Mouse (Mus musculus): Measurements from ENCODE around the gene 9430097D07Rik. TPM values are rescaled to one million over a fixed set of nuclear protein-coding genes. Genes with fewer than 3 reads are reported as not detected.

Gene 9430097D07Rik
- 0.60 and 0.86 TPM in 2 replicates for polyA plus RNA-seq (2015; fragmentation: Nextera tagmentation; extraction: Ambion mirVana)

DNA sequence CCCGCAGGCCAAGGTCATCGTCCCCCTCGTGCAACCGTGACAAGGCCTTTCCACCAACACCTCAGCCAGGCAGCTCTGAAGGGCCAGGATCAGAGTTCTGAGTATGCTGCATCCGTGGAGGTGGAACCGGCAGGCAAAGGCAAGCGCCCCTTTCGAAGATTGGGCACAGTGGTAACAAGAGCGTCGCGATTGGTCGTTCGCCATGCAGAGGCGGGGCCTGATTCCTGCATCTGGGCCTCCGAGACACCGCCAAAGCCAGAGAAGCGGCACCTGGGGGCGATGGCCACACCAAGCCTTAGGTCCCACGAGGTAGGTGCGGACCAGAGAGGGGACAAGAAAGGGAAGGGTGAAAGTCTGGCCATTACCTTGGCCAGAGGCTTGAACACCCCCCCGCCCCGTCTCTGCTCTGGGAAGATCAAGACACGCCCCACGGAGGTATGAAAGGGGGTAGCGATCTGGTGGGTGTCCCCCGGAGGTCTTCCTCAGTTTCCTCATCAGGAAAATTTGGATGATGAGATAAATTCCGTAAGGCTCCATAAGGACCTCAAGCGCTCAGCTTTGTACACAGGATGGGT, at the start of gene 9430097D07Rik:
9430097D07Rik (minus strand) TSS at position 99 of the 575 bp plus-strand sequence.
- H3K9ac ChIP-seq: peak within 1 kb of the TSS; percentile 60
- WGBS: 5% methylated on average over 28 of the region's 28 CpGs
- peak within 1 kb of the TSS; percentile 56 for H3K27ac ChIP-seq

DNA sequence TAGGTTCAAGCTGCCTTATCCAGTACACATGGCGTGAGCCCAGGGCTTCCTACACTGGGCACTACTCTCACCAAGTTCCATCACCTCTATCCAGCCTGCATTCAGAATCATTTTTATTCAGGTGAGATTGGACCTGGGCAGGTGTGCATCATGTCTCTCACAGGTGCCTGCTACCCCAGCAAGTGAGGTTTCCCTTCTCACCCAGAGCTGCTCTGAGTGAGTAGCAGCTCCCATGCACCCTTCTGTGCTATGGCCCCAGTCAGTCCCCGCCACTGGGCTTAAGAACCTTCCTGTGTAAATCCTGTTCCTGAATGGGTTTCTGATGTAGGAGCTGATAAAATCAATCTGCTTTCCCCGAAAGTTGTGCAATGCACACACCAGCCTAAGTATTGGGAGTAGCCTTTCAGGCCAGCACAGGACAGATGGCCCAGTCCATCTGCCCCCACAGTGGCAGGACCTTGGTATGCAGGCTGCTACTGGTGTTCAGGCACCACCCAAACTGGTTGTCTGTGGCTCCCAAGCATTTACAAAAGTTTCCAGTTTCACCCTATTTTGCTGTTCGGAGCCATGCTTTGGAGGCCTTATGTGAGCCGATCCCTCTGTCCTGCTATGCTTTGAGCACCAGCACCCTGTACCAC, 48.7 kb upstream of the 9430097D07Rik start:
- H3K36me3 ChIP-seq (replicated peaks): no peaks in the 10 kb centered on the region
- no peak overlapping the region for H3K4me2 ChIP-seq
- H3K9ac ChIP-seq: no peak overlapping the region
- no peak for ATAC-seq (replicated peaks)
- H3K9me3 ChIP-seq: no peaks in the 10 kb centered on the region
- H3K4me1 ChIP-seq: peaks cover 58% of the 10 kb centered on the region
- H3K4me3 ChIP-seq: no peak overlapping the region
- 77% methylated on average over 5 of the region's 5 CpGs for WGBS
- no peak overlapping the region for H3K27ac ChIP-seq
- no peaks in the 10 kb centered on the region for H3K27me3 ChIP-seq (replicated peaks)

More for the DNA sequence above, at the start of gene 9430097D07Rik:
- Histone ChIP-seq H3K36me3 (replicated peaks) (no peaks in the 10 kb centered on the region), H3K4me2 (peak within 1 kb of the TSS; percentile 100), H3K9me3 (no peaks in the 10 kb centered on the region), H3K27me3 (replicated peaks) (peaks cover 14% of the 10 kb centered on the region), H3K4me3 (peak within 1 kb of the TSS; percentile 63), H3K4me1 (peaks cover 32% of the 10 kb centered on the region)
- peak; percentile 81 for ATAC-seq (replicated peaks)

DNA sequence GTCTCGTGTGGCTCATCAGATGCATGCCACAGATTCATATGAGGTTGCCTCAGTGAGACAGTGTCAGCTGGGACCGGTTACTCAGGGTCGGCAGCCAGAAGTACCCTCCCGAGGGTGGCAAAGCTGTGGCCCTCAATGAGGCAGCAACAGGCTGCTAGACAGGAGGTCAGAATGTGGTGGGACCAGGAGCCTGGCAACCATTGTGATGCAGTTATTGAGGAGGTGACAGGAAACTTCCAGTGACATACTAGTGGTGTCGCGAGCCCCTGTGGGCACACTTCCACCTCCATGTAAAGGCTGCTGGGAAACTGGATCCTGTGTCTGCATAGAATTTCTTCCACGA, 46.0 kb upstream of the 9430097D07Rik start, which contains the start of gene Ak1:
Ak1 (plus strand) TSS at position 242 of the 343 bp plus-strand sequence.
- Histone ChIP-seq H3K4me1 (peaks cover 36% of the 10 kb centered on the region), H3K36me3 (replicated peaks) (no peaks in the 10 kb centered on the region), H3K4me2 (no peak within 1 kb of the TSS), H3K9ac (no peak within 1 kb of the TSS), H3K27me3 (replicated peaks) (no peaks in the 10 kb centered on the region), H3K4me3 (no peak within 1 kb of the TSS), H3K27ac (peak within 1 kb of the TSS; percentile 21; the same call in 1 of the 2 replicates), H3K9me3 (no peaks in the 10 kb centered on the region)
- ATAC-seq (replicated peaks): no peak
- 39% methylated on average over 7 of the region's 7 CpGs for WGBS

DNA sequence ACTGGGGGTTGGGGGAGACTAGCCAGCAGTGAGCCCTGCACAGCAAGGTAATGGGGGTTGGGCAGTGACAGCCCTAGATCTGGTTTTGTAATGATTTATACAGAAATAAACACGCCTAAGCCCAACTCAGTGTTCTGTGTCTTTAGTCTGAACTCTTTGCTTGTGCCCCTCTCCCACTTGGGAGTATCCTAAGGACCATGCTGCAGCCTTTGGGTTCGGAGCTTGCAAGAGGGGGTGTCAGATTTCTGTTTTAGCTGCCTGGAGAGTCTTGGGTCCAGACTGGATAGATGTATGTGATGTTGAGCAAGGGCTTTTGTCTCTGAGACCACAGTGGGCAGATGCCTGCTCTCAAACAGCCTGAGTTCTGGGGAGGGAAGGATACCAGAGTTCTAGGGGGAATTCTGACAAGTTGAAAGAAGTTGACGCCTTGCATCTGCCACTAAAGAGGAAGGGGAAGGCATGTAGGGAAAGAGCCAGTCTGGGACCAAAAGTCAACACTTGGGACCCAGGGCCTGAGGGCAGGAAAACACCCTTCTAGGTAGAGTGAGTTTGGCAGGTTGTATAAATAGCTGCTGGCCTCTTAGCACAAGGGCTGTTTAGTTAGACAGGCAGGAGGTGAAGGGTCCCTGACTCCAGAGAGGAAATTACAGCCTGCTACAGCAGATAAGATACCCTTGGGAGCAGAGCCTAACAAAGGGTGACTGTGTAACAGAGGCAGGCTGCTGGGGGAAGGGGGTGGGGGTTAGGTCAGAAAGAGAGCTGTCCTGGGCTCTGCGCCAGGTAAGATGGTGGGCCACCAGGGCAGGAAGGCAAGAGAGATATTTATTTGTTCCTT, 45.4 kb upstream of the 9430097D07Rik start:
- 44% methylated on average over 4 of the region's 4 CpGs for WGBS
- ATAC-seq (replicated peaks): no peak
- Histone ChIP-seq H3K9ac (no peak overlapping the region), H3K4me3 (no peak overlapping the region), H3K36me3 (replicated peaks) (no peaks in the 10 kb centered on the region), H3K4me1 (peaks cover 30% of the 10 kb centered on the region), H3K27me3 (replicated peaks) (no peaks in the 10 kb centered on the region), H3K27ac (peak overlapping the region; percentile 21; the same call in 1 of the 2 replicates), H3K4me2 (no peak overlapping the region), H3K9me3 (no peaks in the 10 kb centered on the region)

DNA sequence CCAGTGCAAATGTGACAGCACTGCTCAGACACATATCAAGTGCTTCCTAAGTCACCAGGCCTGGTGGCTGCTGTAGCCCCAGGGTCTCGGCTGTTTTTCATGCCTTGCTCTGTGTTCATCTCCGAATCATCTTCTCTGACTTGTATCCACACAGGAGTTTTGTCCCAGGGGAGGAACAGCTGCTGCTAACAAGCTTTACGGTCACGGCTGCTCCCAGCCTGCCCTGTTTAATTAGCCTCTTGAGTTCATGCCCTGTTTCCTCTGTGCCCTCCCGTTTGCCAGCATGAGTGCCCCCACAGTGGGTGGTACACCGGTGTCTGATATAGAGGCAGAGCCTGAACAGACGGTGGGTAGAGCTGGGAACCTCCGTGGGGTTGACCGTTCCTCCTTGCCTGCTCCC, 42.6 kb upstream of the 9430097D07Rik start:
- ATAC-seq (replicated peaks): no peak

DNA sequence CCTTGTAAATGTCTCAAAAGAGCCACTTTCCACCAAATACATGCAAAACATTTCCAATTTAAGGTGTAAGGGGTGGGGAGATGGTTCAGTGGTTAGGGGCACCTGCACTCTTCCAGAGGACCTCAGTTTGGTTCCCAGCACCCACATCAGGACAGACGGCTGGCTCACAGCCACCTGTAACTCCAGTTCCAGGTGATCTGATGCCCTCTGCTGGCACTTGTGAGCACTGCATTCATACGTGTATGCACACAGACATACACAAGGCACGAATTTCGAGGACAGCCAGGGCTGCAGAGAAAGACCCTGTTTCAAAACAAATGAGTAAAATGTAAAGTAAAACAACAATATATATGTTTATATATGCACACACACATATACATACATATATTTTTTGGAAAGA, 42.1 kb upstream of the 9430097D07Rik start:
- Histone ChIP-seq H3K9ac (no peak overlapping the region), H3K27ac (no peak overlapping the region), H3K4me3 (no peak overlapping the region), H3K36me3 (replicated peaks) (0 out of 2 replicates have a peak, but pooled peaks cover 4% of the 10 kb centered on the region), H3K4me1 (peaks cover 16% of the 10 kb centered on the region), H3K27me3 (replicated peaks) (no peaks in the 10 kb centered on the region), H3K4me2 (no peak overlapping the region), H3K9me3 (no peaks in the 10 kb centered on the region)
- WGBS: 95% methylated on average over 4 of the region's 4 CpGs
- ATAC-seq (replicated peaks): no peak

More for the DNA sequence above, 42.6 kb upstream of the 9430097D07Rik start:
- no peak overlapping the region for H3K27ac ChIP-seq
- no peaks in the 10 kb centered on the region for H3K27me3 ChIP-seq (replicated peaks)
- H3K4me1 ChIP-seq: peaks cover 16% of the 10 kb centered on the region
- WGBS: 44% methylated on average over 9 of the region's 9 CpGs
- no peak overlapping the region for H3K9ac ChIP-seq
- H3K4me3 ChIP-seq: no peak overlapping the region
- no peak overlapping the region for H3K4me2 ChIP-seq
- 0 out of 2 replicates have a peak, but pooled peaks cover 4% of the 10 kb centered on the region for H3K36me3 ChIP-seq (replicated peaks)
- H3K9me3 ChIP-seq: no peaks in the 10 kb centered on the region

DNA sequence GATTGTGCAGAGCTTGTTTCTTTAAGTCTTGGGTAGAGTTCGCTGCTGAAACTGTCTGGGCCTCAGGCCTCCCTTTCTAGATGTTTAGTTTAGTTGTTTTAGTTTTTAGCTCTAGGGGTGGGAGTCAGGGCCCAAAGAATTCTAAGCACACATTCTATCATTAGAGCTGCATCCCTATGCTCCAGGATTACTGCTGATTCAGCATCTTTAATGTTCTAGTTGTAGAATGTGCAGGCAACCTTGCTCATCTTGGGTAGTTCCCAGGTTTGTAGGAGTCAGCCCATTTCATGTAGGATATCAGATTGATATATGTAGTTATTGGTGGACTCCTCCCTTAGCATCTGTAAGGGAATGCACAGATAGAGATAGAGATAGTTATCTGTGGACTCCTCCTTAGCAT, 41.6 kb upstream of the 9430097D07Rik start:
- Histone ChIP-seq H3K27me3 (replicated peaks) (no peaks in the 10 kb centered on the region), H3K4me2 (no peak overlapping the region), H3K4me1 (peaks cover 16% of the 10 kb centered on the region), H3K4me3 (no peak overlapping the region), H3K36me3 (replicated peaks) (0 out of 2 replicates have a peak, but pooled peaks cover 4% of the 10 kb centered on the region), H3K9ac (no peak overlapping the region), H3K27ac (no peak overlapping the region), H3K9me3 (no peaks in the 10 kb centered on the region)
- WGBS: 94% methylated on average over 1 of the region's 1 CpGs
- ATAC-seq (replicated peaks): no peak

DNA sequence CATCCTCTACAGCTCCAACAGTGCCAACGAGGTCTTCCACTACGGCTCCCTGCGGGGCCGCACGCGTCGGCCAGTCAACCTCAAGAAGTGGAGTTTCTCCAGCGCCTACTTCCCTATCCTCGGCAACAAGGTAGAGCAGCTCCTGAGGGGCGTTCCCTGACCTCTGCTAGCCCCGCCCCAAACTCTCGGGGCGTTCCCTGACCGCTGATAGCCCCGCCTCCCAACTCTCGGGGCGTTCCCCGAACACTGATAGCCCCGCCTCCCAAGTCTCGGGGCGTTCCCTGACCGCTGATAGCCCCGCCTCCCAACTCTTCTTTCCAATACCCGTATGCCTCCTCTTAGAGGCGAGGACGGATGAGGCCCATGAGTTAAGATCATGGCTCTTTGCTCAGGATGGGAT, 36.8 kb upstream of the 9430097D07Rik start:
- Histone ChIP-seq H3K9ac (no peak overlapping the region), H3K4me1 (peaks cover 20% of the 10 kb centered on the region), H3K4me3 (no peak overlapping the region), H3K36me3 (replicated peaks) (0 out of 2 replicates have a peak, but pooled peaks cover 4% of the 10 kb centered on the region), H3K4me2 (no peak overlapping the region), H3K27ac (no peak overlapping the region), H3K9me3 (no peaks in the 10 kb centered on the region), H3K27me3 (replicated peaks) (no peaks in the 10 kb centered on the region)
- 69% methylated on average over 26 of the region's 26 CpGs for WGBS
- no peak for ATAC-seq (replicated peaks)

DNA sequence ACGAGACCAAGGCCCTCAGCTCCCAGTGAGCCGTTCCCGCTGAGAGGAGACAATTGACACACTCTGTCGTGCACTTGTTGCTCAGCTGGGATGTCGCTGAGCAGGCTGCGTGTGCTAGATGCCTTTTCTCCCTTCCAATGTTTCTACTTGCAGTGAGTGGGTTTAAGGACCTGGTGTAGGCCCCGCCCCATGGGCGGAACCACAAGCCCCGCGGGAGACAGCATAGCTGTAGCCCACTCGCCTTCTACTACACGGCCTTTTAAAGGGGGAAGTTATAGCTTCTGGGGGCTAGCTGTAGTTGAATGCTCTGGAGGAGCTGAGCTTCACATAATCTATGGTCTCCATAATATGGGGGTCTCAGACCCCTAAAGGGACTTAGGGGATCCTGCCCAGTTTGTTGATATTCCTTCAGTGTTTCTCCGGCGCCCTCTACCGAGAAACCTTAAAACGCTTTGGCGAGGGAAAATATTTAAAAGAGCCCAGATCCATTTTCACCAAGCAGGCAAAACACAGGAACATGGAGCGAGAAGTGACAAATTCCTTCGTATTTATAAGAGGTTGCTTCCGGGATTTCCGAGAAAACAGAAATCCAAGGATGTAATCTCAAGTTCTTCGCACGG, 35.2 kb upstream of the 9430097D07Rik start:
- Histone ChIP-seq H3K4me3 (peak overlapping the region; percentile 29), H3K9me3 (no peaks in the 10 kb centered on the region), H3K4me2 (peak overlapping the region; percentile 44), H3K27ac (no peak overlapping the region), H3K27me3 (replicated peaks) (no peaks in the 10 kb centered on the region), H3K36me3 (replicated peaks) (0 out of 2 replicates have a peak, but pooled peaks cover 4% of the 10 kb centered on the region), H3K9ac (no peak overlapping the region), H3K4me1 (peaks cover 27% of the 10 kb centered on the region)
- no peak for ATAC-seq (replicated peaks)
- 17% methylated on average over 23 of the region's 23 CpGs for WGBS

DNA sequence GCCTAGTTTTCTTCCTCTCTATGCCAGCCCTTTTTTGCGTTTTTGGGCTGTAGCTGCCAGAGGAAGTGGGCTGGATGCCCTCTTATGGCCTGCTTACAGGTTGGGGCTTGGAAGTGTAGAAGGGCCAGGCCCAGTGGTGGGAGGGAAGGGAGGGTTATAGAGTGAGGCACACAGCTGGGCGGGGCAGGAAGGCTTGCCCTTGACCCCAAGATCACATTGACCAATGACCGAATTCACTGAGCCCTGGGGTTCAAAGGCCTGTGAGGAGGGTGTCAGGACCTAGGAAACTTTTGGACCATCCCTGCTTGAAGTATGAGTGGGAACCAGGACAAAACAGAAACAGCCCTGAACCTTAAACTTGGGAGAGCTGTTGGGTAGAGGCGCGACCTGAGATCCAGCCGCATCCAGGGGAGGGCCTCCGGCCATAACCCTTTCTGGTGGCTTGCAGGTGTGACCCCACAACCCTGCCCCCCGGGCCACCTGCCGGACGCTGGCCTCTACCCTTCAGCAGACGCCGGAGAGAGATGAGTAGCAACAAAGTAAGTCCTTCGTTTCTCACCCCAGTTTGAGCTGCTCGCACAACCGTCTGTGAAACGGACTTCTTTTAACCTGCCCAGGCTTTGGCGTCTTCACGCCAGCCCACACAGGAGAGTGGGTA, 33.4 kb upstream of the 9430097D07Rik start:
- ATAC-seq (replicated peaks): no peak
- Histone ChIP-seq H3K4me1 (peaks cover 27% of the 10 kb centered on the region), H3K27me3 (replicated peaks) (no peaks in the 10 kb centered on the region), H3K36me3 (replicated peaks) (no peaks in the 10 kb centered on the region), H3K27ac (no peak overlapping the region), H3K4me2 (peak overlapping the region; percentile 90), H3K9me3 (no peaks in the 10 kb centered on the region), H3K9ac (no peak overlapping the region), H3K4me3 (peak overlapping the region; percentile 71; the same call in 1 of the 2 replicates)
- WGBS: 47% methylated on average over 18 of the region's 18 CpGs

DNA sequence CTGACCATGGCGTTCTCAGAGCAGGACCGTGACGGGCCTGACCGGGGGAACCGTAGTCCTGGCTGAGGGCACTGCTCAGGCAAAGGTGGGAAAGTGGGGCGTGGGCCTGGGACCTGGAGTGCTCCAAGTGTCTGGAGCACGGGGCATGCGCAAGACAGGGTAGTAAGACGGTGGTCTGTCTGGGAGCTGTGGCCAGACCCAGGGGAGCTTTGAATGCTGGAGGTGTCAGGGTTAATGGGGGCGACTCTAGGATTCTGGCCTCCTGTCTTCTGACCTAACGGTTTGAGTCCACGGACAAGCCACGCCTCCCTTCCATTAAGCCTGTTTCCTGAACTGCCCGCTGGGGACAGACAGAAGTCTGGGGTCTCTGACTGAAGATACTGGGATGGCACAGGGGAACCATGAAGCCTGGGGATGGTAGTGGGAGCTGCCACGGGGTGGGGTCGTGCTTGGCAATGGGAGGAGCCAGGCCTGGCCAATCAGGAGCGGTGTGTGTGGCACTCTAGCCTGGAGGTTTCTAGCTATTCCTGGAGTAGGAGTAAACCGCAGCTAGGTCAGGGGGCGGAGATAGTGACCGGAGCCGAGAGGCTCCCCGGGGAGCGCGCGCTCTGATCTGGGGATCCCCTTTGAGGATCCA, 32.8 kb upstream of the 9430097D07Rik start:
- Histone ChIP-seq H3K36me3 (replicated peaks) (no peaks in the 10 kb centered on the region), H3K9ac (no peak overlapping the region), H3K27me3 (replicated peaks) (no peaks in the 10 kb centered on the region), H3K4me2 (peak overlapping the region; percentile 90), H3K4me3 (peak overlapping the region; percentile 71), H3K27ac (no peak overlapping the region), H3K4me1 (peaks cover 27% of the 10 kb centered on the region), H3K9me3 (no peaks in the 10 kb centered on the region)
- peak; percentile 38 for ATAC-seq (replicated peaks)
- 10% methylated on average over 25 of the region's 25 CpGs for WGBS

All from midbrain, embryonic 15.5 days (tissue).